Mouse (Mus musculus) limb, embryonic 13.5 days (tissue): ENCODE results near the gene Hist1h2be. TPM values are rescaled to one million over a fixed set of nuclear protein-coding genes. Genes with fewer than 3 reads are reported as not detected.
"Not testable (repeated sequence)": the region's sequence is repeated elsewhere in the genome, so short reads cannot be mapped to it uniquely, and the experiment has no call there.

Experiments used
- ATAC-seq: fragments of 200-750 bp; cut with Nextera tagmentation; 2 replicates; pipeline ENCODE4 v1.8.0; 2017; ENCODE audit warnings: low read depth, moderate number of reproducible peaks, moderate TSS enrichment; ENCODE audit not compliant: low FRiP score
- H3K27ac ChIP-seq: fragments of 300-500 bp; sonication (generic); 2 replicates; pipeline ENCODE4 v1.5.1; 2015; ENCODE audit warnings: inconsistent platforms, mild to moderate bottlenecking, moderate library complexity
- H3K27me3 ChIP-seq: fragments of 300-500 bp; sonication (generic); 2 replicates; pipeline ENCODE4 v1.6.1; 2015; ENCODE audit warnings: mild to moderate bottlenecking, inconsistent platforms
- H3K36me3 ChIP-seq: fragments of 300-500 bp; sonication (generic); 2 replicates; pipeline ENCODE4 v1.6.1; 2015; ENCODE audit warnings: inconsistent platforms, mild to moderate bottlenecking, moderate library complexity
- H3K4me1 ChIP-seq: fragments of 300-500 bp; sonication (generic); 2 replicates; pipeline ENCODE4 v1.6.1; 2015; ENCODE audit warnings: inconsistent platforms
- H3K4me2 ChIP-seq: fragments of 300-500 bp; sonication (generic); replicated peaks from 2 replicates; pipeline ENCODE4 v1.6.1; 2015; ENCODE audit warnings: inconsistent platforms, mild to moderate bottlenecking, moderate library complexity
- H3K4me3 ChIP-seq: fragments of 300-500 bp; sonication (generic); 2 replicates; pipeline ENCODE4 v1.5.1; 2015; ENCODE audit warnings: moderate library complexity, mild to moderate bottlenecking, inconsistent platforms
- H3K9ac ChIP-seq: fragments of 300-500 bp; sonication (generic); 2 replicates; pipeline ENCODE4 v1.6.1; 2015; ENCODE audit warnings: mild to moderate bottlenecking, inconsistent platforms
- H3K9me3 ChIP-seq: fragments of 300-500 bp; sonication (generic); 2 replicates; pipeline ENCODE4 v1.6.1; 2016; ENCODE audit warnings: inconsistent platforms
- WGBS: fragments of 180-500 bp; shearing (Covaris S2); methylation state at CpG from one replicate; pipeline ENCODE4 v1.1.7; 2015; 5-methylcytosine and 5-hydroxymethylcytosine counted together
- polyA plus RNA-seq: library from polyadenylated mRNA; unstranded; fragments of >200 nt; fragmentation: Nextera tagmentation; extraction: Ambion mirVana; gene quantifications from 2 replicates; pipeline ENCODE4 v1.2.1, GENCODE M21; 2015

The Hist1h2be gene
- polyA plus RNA-seq, 1 experiment from 2014 or later: 2.0 TPM

GRCm38 (mm10) chr13:23609209-23609608, 11.7 kb downstream of the Hist1h2be start:
- Histone ChIP-seq H3K4me3 (no peak overlapping the region), H3K36me3 (no peaks in the 10 kb centered on the region), H3K27ac (no peak overlapping the region), H3K27me3 (no peaks in the 10 kb centered on the region), H3K4me1 (no peaks in the 10 kb centered on the region), H3K9ac (no peak overlapping the region), H3K4me2 (no peak overlapping the region), H3K9me3 (no peaks in the 10 kb centered on the region)
- WGBS: 88% methylated on average over 4 of the region's 4 CpGs
- ATAC-seq: no peak

DNA sequence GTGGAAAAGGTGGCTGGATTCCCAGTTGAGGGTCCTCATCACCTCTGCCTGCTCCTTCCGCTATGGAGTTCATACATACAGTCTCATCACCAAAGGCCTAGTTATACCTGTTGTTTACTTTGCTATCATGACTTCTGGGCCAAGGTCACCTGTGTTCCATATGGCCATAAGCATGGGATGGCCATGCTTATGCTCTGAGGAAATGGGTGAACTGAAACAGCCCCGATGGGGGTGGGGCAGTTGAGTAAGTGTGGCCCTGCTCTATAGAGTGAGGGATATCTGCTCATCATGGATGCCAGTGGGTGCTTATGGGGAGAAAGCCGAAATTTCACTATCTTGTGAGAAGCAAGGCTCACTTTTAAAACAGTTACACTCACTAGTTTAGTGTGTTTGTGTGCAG, 15.9 kb downstream of the Hist1h2be start:
- no peaks in the 10 kb centered on the region for H3K4me1 ChIP-seq
- H3K9ac ChIP-seq: no peak overlapping the region
- H3K27ac ChIP-seq: no peak overlapping the region
- ATAC-seq: no peak
- H3K4me3 ChIP-seq: no peak overlapping the region
- H3K9me3 ChIP-seq: no peaks in the 10 kb centered on the region
- H3K4me2 ChIP-seq: no peak overlapping the region
- no peaks in the 10 kb centered on the region for H3K27me3 ChIP-seq
- WGBS: 81% methylated on average over 3 of the region's 3 CpGs
- H3K36me3 ChIP-seq: no peaks in the 10 kb centered on the region

DNA sequence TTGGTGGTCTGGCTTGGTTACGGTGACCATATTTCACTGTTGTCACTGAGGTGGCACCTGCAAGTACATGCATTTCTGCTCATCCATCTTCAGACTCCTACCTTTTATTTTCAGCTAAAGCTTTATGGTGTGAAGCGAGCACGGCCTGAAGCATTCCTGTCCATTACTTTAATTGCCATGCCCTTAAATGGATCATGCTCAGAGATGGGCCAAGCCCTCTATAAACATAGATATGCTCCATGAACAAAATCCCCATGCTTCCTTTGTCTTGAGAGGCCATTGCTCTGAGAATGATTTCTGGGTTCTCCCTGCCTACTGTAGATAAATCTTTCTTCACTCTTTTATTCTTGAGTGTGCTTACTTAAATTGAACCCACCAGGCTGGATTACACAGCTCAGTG, 16.5 kb downstream of the Hist1h2be start:
- H3K4me1 ChIP-seq: no peaks in the 10 kb centered on the region
- 74% methylated on average over 3 of the region's 3 CpGs for WGBS
- H3K9me3 ChIP-seq: no peaks in the 10 kb centered on the region
- no peak overlapping the region for H3K27ac ChIP-seq
- H3K9ac ChIP-seq: no peak overlapping the region
- no peaks in the 10 kb centered on the region for H3K27me3 ChIP-seq
- H3K4me3 ChIP-seq: no peak overlapping the region
- H3K4me2 ChIP-seq: no peak overlapping the region
- no peak for ATAC-seq
- H3K36me3 ChIP-seq: no peaks in the 10 kb centered on the region

- Histone ChIP-seq H3K4me1 (no peaks in the 10 kb centered on the region), H3K9me3 (no peaks in the 10 kb centered on the region), H3K4me3 (no peak overlapping the region), H3K27me3 (no peaks in the 10 kb centered on the region), H3K36me3 (no peaks in the 10 kb centered on the region), H3K4me2 (no peak overlapping the region), H3K27ac (no peak overlapping the region), H3K9ac (no peak overlapping the region)
- WGBS: 80% methylated on average over 7 of the region's 7 CpGs
- ATAC-seq: no peak
Observed at GRCm38 (mm10) chr13:23603182-23603699, 17.7 kb downstream of the Hist1h2be start.

- no peak overlapping the region for H3K4me2 ChIP-seq
- no peaks in the 10 kb centered on the region for H3K27me3 ChIP-seq
- no peaks in the 10 kb centered on the region for H3K9me3 ChIP-seq
- no peak for ATAC-seq
- H3K9ac ChIP-seq: no peak overlapping the region
- no peak overlapping the region for H3K4me3 ChIP-seq
- H3K4me1 ChIP-seq: peaks cover 4% of the 10 kb centered on the region
- H3K36me3 ChIP-seq: no peaks in the 10 kb centered on the region
- no peak overlapping the region for H3K27ac ChIP-seq
- 7% methylated on average over 9 of the region's 9 CpGs for WGBS
Observed at GRCm38 (mm10) chr13:23597957-23598356, 23.0 kb downstream of the Hist1h2be start.

DNA sequence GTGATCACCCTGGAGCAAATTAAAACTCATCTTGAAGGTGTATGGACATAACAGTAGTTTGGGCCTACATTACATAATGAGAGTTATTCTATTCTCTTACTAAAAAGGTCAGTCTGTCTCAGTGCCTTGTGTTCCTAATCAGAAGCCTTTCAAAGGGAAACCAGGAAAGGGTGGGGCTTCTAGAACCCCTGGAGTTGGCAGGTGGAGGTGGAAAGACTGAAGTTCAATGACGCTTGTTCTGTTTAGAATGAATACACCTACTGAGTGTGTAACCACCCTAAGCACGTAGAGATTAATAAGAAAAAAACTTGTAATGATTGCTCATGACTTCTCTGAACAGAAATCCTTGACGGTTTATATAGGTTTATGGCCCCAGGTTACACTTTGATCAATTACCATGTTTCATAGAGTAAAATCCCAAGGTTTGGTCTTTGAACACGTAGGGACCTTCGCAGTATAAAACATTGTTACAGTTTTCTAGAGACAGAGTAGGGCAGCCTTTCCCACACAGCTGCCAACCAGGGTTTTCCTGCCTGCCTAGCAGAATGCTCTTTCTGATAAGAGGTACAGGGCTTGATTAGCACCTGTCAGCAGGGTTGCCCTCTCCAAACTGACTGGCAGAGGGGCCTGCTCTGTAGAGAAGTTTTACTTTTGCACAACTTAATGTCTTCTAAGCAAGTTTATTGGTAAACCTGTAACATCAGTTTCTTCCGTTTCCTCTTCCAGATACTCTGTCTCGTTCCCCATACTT, 25.1 kb downstream of the Hist1h2be start:
- Histone ChIP-seq H3K9me3 (no peaks in the 10 kb centered on the region), H3K4me2 (no peak overlapping the region), H3K27me3 (no peaks in the 10 kb centered on the region), H3K4me1 (peaks cover 8% of the 10 kb centered on the region), H3K4me3 (no peak overlapping the region), H3K9ac (no peak overlapping the region), H3K27ac (no peak overlapping the region), H3K36me3 (no peaks in the 10 kb centered on the region)
- ATAC-seq: no peak
- WGBS: 70% methylated on average over 7 of the region's 7 CpGs

DNA sequence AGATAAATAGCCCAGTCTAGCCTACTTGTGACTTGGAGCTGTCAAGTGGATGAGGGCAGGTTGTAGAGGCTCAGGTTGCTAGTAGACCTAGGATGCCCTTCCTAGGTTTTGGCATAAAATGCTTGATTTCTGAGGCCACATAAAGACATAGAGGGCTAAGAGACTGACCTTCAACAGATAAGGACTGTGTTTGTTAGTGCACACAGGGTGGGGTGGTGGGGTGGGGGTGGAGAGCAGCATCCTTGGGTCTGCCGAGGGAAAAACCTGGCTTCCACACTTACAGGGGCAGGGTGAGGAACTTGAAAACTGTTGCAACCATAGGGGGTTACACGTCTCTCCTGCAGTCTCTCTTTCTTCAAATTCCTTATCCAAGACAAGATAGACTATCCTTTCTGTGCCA, 25.7 kb downstream of the Hist1h2be start:
- H3K9me3 ChIP-seq: no peaks in the 10 kb centered on the region
- 86% methylated on average over 2 of the region's 2 CpGs for whole genome bisulfite sequencing
- H3K27me3 ChIP-seq: no peaks in the 10 kb centered on the region
- no peak overlapping the region for H3K27ac ChIP-seq
- no peak overlapping the region for H3K4me2 ChIP-seq
- peaks cover 8% of the 10 kb centered on the region for H3K4me1 ChIP-seq
- no peak overlapping the region for H3K4me3 ChIP-seq
- no peaks in the 10 kb centered on the region for H3K36me3 ChIP-seq
- H3K9ac ChIP-seq: no peak overlapping the region
- ATAC-seq: no peak

GRCm38 (mm10) chr13:23593051-23593770, 27.7 kb downstream of the Hist1h2be start:
- 69% methylated on average over 5 of the region's 5 CpGs for WGBS
- H3K9ac ChIP-seq: no peak overlapping the region

DNA sequence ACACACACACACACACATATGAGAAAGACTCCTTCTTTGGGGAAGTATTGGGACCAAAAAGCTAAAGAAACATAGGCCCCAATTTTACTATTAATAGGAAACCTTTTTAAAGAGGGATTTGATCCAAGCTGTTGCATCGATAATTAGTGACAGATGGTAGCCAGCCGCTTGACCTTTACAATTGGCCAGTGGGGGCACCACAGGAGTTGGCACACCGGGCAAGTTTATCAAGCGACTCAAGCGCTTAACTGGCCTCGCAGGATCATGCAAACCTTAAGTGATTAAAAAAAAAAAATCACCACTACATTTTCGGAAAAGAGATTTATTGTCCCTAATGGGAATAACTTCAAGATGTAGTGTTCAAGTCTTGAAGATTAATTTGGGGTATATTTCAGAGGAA, 28.3 kb downstream of the Hist1h2be start:
- 0 out of 2 replicates have a peak overlapping the region, but pooled peaks have one; percentile 22 for H3K27ac ChIP-seq
- no peaks in the 10 kb centered on the region for H3K9me3 ChIP-seq
- 45% methylated on average over 7 of the region's 7 CpGs for WGBS

More at GRCm38 (mm10) chr13:23593051-23593770, 27.7 kb downstream of the Hist1h2be start:
- no peaks in the 10 kb centered on the region for H3K27me3 ChIP-seq
- H3K36me3 ChIP-seq: no peaks in the 10 kb centered on the region
- H3K4me2 ChIP-seq: no peak overlapping the region
- H3K4me1 ChIP-seq: peaks cover 8% of the 10 kb centered on the region
- H3K9me3 ChIP-seq: no peaks in the 10 kb centered on the region
- ATAC-seq: no peak
- H3K27ac ChIP-seq: peak overlapping the region; percentile 73
- H3K4me3 ChIP-seq: no peak overlapping the region

DNA sequence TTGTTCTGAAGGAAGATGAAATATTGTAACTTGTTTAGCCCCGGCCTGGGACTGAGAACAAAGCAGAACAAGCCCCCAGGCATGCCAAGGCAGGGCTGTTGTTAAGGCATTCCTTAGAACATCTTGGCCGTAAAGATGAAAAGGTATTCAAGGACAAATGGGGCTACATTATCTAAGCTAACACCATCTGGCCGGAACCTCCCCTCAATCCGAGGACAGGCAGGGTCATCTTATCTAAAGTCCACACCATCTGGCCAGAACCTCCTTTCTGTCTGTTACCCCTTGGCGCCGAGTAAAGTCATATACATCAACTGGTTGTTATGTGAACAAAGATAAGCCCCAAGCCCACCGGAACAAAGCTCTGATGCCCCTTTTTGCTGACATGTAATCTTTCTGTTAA, 29.0 kb downstream of the Hist1h2be start:
- not testable (repeated sequence) for H3K4me3 ChIP-seq, H3K4me2 ChIP-seq, H3K9me3 ChIP-seq, H3K27me3 ChIP-seq, ATAC-seq, H3K36me3 ChIP-seq, H3K27ac ChIP-seq, H3K9ac ChIP-seq, H3K4me1 ChIP-seq
- WGBS: 80% methylated on average over 7 of the region's 7 CpGs

More for the DNA sequence above, 28.3 kb downstream of the Hist1h2be start:
- H3K9ac ChIP-seq: no peak overlapping the region
- peaks cover 8% of the 10 kb centered on the region for H3K4me1 ChIP-seq
- H3K36me3 ChIP-seq: no peaks in the 10 kb centered on the region
- H3K27me3 ChIP-seq: no peaks in the 10 kb centered on the region
- no peak overlapping the region for H3K4me3 ChIP-seq
- H3K4me2 ChIP-seq: no peak overlapping the region
- no peak for ATAC-seq

DNA sequence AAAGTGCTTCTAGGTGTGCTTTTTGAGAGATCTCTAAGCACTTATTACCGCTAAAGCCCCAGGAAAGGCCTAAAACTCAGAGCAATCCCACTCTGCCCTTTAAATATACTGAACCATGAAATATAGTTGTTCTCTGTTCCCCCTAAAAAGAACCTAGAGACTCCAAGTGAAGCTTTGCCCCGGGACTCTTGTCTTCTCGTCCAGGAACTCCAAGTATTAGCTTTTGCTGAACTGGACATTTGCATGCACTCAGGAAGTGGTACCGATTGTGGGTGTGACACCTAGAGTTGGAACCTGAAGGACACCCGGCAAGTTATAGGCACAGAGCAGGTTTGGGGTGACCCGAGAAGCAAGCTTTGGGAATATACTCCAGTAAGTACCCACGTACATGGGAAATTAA, 29.7 kb downstream of the Hist1h2be start:
- no peak for ATAC-seq
- H3K27me3 ChIP-seq: no peaks in the 10 kb centered on the region
- no peak overlapping the region for H3K27ac ChIP-seq
- H3K9ac ChIP-seq: no peak overlapping the region
- H3K4me2 ChIP-seq: no peak overlapping the region
- H3K36me3 ChIP-seq: no peaks in the 10 kb centered on the region
- 90% methylated on average over 7 of the region's 7 CpGs for WGBS
- H3K9me3 ChIP-seq: no peaks in the 10 kb centered on the region
- H3K4me1 ChIP-seq: peaks cover 13% of the 10 kb centered on the region
- H3K4me3 ChIP-seq: no peak overlapping the region

DNA sequence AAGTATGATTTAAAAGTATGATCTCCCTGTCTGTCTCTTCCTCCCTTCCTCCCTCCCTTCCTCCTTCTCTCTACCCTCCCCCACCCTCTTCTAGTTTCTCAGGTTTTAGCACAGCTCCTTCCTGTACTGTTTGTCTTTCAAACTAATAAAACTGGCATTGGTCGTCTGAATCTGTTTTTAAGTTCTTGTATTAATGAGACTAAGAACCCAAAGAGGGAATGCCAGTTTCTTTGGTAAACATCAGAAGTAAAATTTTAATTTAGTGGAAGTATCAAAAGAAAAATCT, 34.0 kb downstream of the Hist1h2be start:
- no peaks in the 10 kb centered on the region for H3K36me3 ChIP-seq
- H3K4me3 ChIP-seq: peak overlapping the region; percentile 38
- no peaks in the 10 kb centered on the region for H3K9me3 ChIP-seq
- H3K9ac ChIP-seq: peak overlapping the region; percentile 62
- no peak for ATAC-seq
- peak overlapping the region; percentile 67 for H3K4me2 ChIP-seq
- H3K27me3 ChIP-seq: no peaks in the 10 kb centered on the region
- H3K4me1 ChIP-seq: peaks cover 31% of the 10 kb centered on the region
- peak overlapping the region; percentile 94 for H3K27ac ChIP-seq
- WGBS: 0% methylated on average over 1 of the region's 1 CpGs
